Mouse (Mus musculus) small intestine, adult 2 months (tissue): ENCODE results near the gene Tnrc18.

ENCODE experiments used
- CTCF ChIP-seq: fragments of 200-500 bp; IDR thresholded peaks from 2 replicates; pipeline ENCODE4 v1.5.1; 2012; ENCODE audit warnings: low read depth, mild to moderate bottlenecking, control low read depth, inconsistent platforms, low read length, moderate library complexity, mixed read lengths; ENCODE audit not compliant: insufficient replicate concordance, insufficient read length; ENCODE audit errors: extremely low read depth
- POLR2A ChIP-seq: fragments of 200-500 bp; IDR thresholded peaks from 2 replicates; pipeline ENCODE4 v1.6.1; 2012; ENCODE audit warnings: low read depth, mild to moderate bottlenecking, control low read depth, inconsistent platforms, low read length, moderate library complexity

DNA sequence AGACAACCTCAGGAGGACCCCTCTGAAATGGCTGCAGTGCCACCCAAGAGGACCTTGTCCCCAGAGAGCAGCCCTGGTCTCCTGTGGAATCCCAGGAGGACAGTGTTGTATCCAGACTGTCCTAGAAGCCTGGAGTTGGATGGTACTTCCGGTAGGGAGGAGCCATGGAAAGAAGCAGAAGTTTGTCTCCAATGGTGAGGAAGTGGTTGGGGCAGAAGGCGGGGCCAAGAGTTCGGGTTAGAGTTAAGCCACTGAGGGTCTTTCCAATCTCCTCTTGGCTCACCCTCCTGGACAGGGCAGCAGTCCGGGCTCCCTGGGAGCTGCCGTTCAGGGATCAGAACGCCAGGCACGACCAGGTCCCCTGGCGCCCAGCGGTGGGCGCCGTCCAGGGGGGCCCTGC, 53.2 kb downstream of the Tnrc18 start:
- no peak for TF ChIP-seq CTCF
- TF ChIP-seq POLR2A = no peak
